Mouse (Mus musculus): ENCODE measurements around the gene Cpb2. TPM values are rescaled to one million over a fixed set of nuclear protein-coding genes. Genes with fewer than 3 reads are reported as not detected.
A peak's percentile ranks its signal among the peaks of the same experiment; 100 is the strongest.

The Cpb2 gene
- not detected for polyA plus RNA-seq (2021)

DNA sequence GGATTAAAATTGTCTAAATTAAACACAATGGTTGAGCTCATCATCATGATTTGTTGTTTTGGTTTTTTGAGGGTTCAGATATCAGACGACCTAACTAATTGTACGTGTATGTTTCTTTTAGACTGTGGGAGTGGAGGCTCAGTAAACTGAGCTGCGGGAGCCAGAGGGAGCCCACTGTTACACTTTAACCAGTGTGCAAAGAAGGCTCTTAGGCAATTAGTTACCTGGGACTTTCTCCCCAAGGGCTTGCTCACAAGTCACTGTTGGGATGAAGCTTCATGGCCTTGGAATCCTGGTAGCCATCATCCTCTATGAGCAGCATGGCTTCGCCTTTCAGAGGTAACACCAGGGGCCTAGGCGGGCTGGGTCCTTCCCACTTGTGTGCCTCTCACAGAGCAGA is at the start of gene Cpb2:
Gene Cpb2, plus strand, starts transcription at position 201 of the 400 bp plus-strand sequence.
- TF ChIP-seq CTCF (IDR thresholded peaks at IDR 0.05) = no peak
- peaks cover 25% of the 10 kb centered on the region for H3K27me3 ChIP-seq
- in situ Hi-C loops (cut with MboI; ENCODE audit: low pct_unique_long_range_greater_than_20kb) = no loop called here
- ChIA-PET POLR2A (no interaction called here), CTCF (no interaction called here)
- no peak for DNase-seq (ENCODE audit: low read depth, low spot score)
- no peak for ATAC-seq

- no peak for ATAC-seq
- in situ Hi-C loops (cut with MboI; ENCODE audit: low pct_unique_long_range_greater_than_20kb) = loop anchor here (10.0 kb wide), 2 partner anchors 532 to 572 kb away; no protein-coding TSS in a partner anchor
- no peak for DNase-seq (ENCODE audit: low read depth, low spot score)
- no peaks in the 10 kb centered on the region for H3K27me3 ChIP-seq
- ChIA-PET CTCF (interaction anchor here (1.0 to 1.3 kb wide), 3 partner anchors 11 to 504 kb away, joined by 3 read pairs; no protein-coding TSS in a partner anchor), POLR2A (interaction anchor here (0.7 to 1.2 kb wide), 3 partner anchors 26 to 160 kb away, joined by 3 to 4 read pairs (median 3); no protein-coding TSS in a partner anchor)
- TF ChIP-seq CTCF (IDR thresholded peaks at IDR 0.05) = no peak
These were observed 49.7 kb upstream of the Cpb2 start for GRCm38 (mm10) chr14:75192427-75192826.

- in situ Hi-C loops (cut with MboI; ENCODE audit: low pct_unique_long_range_greater_than_20kb) = loop anchor here (10.0 kb wide), 2 partner anchors 532 to 572 kb away; no protein-coding TSS in a partner anchor
- ATAC-seq (no peak), DNase-seq (ENCODE audit: low read depth, low spot score) (no peak)
- H3K27me3 ChIP-seq = no peaks in the 10 kb centered on the region
- ChIA-PET CTCF (interaction anchor here (1.0 to 1.3 kb wide), 3 partner anchors 11 to 504 kb away, joined by 3 read pairs; no protein-coding TSS in a partner anchor), POLR2A (interaction anchor here (0.7 kb wide), 2 partner anchors 91 to 161 kb away, joined by 3 read pairs; no protein-coding TSS in a partner anchor)
- no peak for TF ChIP-seq CTCF (IDR thresholded peaks at IDR 0.05)
These were observed 49.2 kb upstream of the Cpb2 start for GRCm38 (mm10) chr14:75192858-75193257.

DNA sequence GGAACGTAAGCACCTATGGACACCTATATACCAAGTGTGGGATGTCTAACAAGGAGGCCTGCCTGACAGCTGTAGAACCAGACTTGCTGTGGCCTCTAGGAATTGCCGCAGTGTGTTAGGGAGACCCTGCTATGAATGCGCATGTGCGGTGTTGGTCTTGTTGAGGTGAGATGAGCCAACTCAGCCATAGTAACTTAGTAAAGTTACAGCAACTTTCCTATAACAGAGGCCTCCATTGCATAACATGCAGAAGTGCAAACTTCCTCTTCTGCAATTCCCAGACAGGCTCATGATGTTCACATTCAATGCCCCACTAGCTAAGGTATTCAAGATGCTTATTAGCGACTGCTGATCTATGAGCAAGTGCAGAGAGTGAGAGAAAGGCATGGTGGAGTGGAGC is 46.6 kb upstream of the Cpb2 start:
- ATAC-seq (no peak), DNase-seq (ENCODE audit: low read depth, low spot score) (no peak)
- CTCF ChIA-PET = interaction anchor here (0.9 kb wide), 1 partner anchor 42 kb away, joined by 3 read pairs; no protein-coding TSS in a partner anchor
- POLR2A ChIA-PET = no interaction called here
- no peak for TF ChIP-seq CTCF (IDR thresholded peaks at IDR 0.05)
- in situ Hi-C loops (cut with MboI; ENCODE audit: low pct_unique_long_range_greater_than_20kb) = loop anchor here (10.0 kb wide), 2 partner anchors 529 to 569 kb away; no protein-coding TSS in a partner anchor
- H3K27me3 ChIP-seq = no peaks in the 10 kb centered on the region

DNA sequence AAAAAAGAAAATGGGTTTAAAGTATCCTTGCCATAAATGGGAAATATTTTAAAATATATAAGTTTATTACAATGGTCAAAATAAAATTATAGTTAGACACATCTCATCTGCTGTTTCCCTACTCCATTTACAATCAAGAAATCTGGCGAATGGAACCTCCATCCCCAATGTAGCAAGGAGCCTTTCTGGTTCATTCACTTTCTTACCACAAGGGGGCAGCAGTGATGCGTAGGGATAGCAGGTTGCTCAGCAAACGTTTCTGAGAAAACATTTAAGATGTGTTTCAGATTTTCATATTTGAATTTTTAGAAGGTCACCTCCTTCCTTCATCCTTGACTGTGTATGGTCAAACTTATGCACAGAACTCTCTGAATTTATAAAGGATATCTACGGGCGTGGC is 45.1 kb upstream of the Cpb2 start:
- in situ Hi-C loops (cut with MboI; ENCODE audit: low pct_unique_long_range_greater_than_20kb) = loop anchor here (10.0 kb wide), 2 partner anchors 528 to 568 kb away; no protein-coding TSS in a partner anchor
- no peaks in the 10 kb centered on the region for H3K27me3 ChIP-seq
- POLR2A ChIA-PET = no interaction called here
- DNase-seq (ENCODE audit: low read depth, low spot score) = no peak
- CTCF ChIA-PET = interaction anchor here (1.1 to 1.2 kb wide), 2 partner anchors 10 to 17 kb away, joined by 3 to 4 read pairs; no protein-coding TSS in a partner anchor
- peak; percentile 78 for TF ChIP-seq CTCF (IDR thresholded peaks at IDR 0.05)
- ATAC-seq = no peak

DNA sequence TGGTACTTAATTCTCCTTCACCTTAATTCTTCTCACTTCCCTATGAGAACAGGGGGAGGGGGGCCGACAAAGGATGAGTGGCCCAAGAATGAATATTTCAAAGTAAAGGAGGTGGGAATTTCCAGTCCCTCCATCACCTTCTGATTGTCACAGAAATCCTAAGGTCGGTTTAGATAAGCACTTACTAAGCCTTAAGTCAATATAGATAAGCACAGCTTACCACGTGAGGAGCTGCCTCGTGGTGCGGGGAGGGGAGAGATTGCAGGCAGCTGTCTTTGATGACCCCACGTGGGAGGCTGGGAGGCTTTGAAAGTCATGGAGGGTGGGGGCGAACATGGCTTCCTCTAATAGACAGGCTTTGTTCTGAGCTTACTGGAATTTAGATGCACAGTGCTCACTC is 44.4 kb upstream of the Cpb2 start:
- ATAC-seq (no peak), DNase-seq (ENCODE audit: low read depth, low spot score) (no peak)
- in situ Hi-C loops (cut with MboI; ENCODE audit: low pct_unique_long_range_greater_than_20kb) = loop anchor here (10.0 kb wide), 2 partner anchors 527 to 567 kb away; no protein-coding TSS in a partner anchor
- ChIA-PET POLR2A (no interaction called here), CTCF (interaction anchor here (1.1 to 1.2 kb wide), 3 partner anchors 9 to 17 kb away, joined by 3 to 4 read pairs (median 3); no protein-coding TSS in a partner anchor)
- no peaks in the 10 kb centered on the region for H3K27me3 ChIP-seq
- no peak for TF ChIP-seq CTCF (IDR thresholded peaks at IDR 0.05)

DNA sequence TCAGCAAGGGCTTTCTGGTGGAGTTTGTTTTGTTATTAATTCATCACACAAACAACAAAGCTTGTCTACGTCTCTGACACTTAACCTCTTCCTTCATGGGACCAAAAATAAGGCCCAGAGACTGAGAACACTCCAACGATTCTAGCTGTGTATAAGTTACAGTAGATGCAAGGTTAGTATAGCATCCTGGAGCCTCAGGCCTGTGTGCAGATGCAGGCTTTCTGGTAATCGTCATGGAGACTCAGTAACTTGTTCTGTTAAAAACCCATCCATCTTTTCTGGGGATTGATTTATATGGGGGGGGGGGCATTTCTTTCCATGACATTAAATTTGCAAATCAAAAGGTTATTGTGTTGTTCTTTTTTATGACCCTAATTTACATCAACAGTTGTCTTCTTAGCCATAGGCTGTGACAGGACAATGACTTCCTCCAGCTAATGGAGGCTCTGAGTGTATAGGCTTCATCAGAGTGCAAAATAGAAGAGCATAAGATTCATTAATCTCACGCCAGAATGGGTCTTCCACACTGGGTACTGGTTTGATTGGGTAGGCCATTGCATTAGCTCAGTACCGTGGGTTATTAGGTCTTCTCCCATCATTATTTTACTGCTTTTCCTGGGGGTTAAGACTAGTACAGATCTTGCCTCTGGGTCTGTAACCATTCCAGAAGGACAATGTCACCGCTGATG is 36.6 kb upstream of the Cpb2 start:
- H3K27me3 ChIP-seq = no peaks in the 10 kb centered on the region
- ChIA-PET CTCF (no interaction called here), POLR2A (no interaction called here)
- DNase-seq (ENCODE audit: low read depth, low spot score) (no peak), ATAC-seq (no peak)
- in situ Hi-C loops (cut with MboI; ENCODE audit: low pct_unique_long_range_greater_than_20kb) = no loop called here
- TF ChIP-seq CTCF (IDR thresholded peaks at IDR 0.05) = no peak

DNA sequence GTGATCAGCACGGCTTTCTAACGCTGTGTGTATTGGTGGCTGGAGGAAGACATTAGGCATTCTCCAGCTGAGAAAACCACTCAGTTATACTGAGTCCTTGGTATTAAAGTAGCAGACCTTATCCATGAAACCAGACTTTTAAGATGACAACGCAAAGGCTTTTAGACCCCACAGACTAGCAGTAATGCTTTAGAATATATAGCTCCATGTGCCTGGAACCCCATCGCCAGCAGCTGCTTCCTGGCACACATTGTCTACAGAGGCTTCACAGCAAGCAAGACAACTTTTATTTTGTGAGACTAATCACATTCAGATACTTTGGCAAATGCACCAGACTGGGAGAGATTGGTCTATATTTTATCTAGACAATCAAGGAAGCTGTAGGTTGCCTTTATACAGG is 35.8 kb upstream of the Cpb2 start:
- in situ Hi-C loops (cut with MboI; ENCODE audit: low pct_unique_long_range_greater_than_20kb) = no loop called here
- no peak for ATAC-seq
- no peak for DNase-seq (ENCODE audit: low read depth, low spot score)
- ChIA-PET CTCF (interaction anchor here (1.7 kb wide), 1 partner anchor 9 kb away, joined by 4 read pairs; no protein-coding TSS in a partner anchor), POLR2A (no interaction called here)
- TF ChIP-seq CTCF (IDR thresholded peaks at IDR 0.05) = no peak
- H3K27me3 ChIP-seq = no peaks in the 10 kb centered on the region

GRCm38 (mm10) chr14:75208572-75209151 is 33.4 kb upstream of the Cpb2 start:
- ChIA-PET POLR2A (no interaction called here), CTCF (no interaction called here)
- TF ChIP-seq CTCF (IDR thresholded peaks at IDR 0.05) = no peak
- no peak for ATAC-seq
- peaks cover 3% of the 10 kb centered on the region for H3K27me3 ChIP-seq
- in situ Hi-C loops (cut with MboI; ENCODE audit: low pct_unique_long_range_greater_than_20kb) = no loop called here
- no peak for DNase-seq (ENCODE audit: low read depth, low spot score)

- in situ Hi-C loops (cut with MboI; ENCODE audit: low pct_unique_long_range_greater_than_20kb) = no loop called here
- ChIA-PET POLR2A (no interaction called here), CTCF (no interaction called here)
- no peak for DNase-seq (ENCODE audit: low read depth, low spot score)
- H3K27me3 ChIP-seq = peaks cover 3% of the 10 kb centered on the region
- no peak for ATAC-seq
- no peak for TF ChIP-seq CTCF (IDR thresholded peaks at IDR 0.05)
These were observed 28.3 kb upstream of the Cpb2 start for GRCm38 (mm10) chr14:75213752-75214151.

GRCm38 (mm10) chr14:75218843-75219242 is 23.2 kb upstream of the Cpb2 start:
- H3K27me3 ChIP-seq = peaks cover 3% of the 10 kb centered on the region
- ChIA-PET CTCF (no interaction called here), POLR2A (interaction anchor here (0.6 kb wide), 1 partner anchor 27 kb away, joined by 4 read pairs; no protein-coding TSS in a partner anchor)
- TF ChIP-seq CTCF (IDR thresholded peaks at IDR 0.05) = no peak
- DNase-seq (ENCODE audit: low read depth, low spot score) (no peak), ATAC-seq (no peak)
- in situ Hi-C loops (cut with MboI; ENCODE audit: low pct_unique_long_range_greater_than_20kb) = no loop called here

All from Patski (cell line).